Mouse (Mus musculus): Measurements from ENCODE around the gene Csnk2a1.

Csnk2a1 gene

GRCm38 (mm10) chr2:152321558-152321957, 94.9 kb downstream of the Csnk2a1 start:
- in situ Hi-C loops (cut with MboI, MseI), result no loop called here

GRCm38 (mm10) chr2:152322198-152322597, 95.6 kb downstream of the Csnk2a1 start:
- in situ Hi-C loops (cut with MboI, MseI), result no loop called here

GRCm38 (mm10) chr2:152323971-152324370, 97.3 kb downstream of the Csnk2a1 start:
- in situ Hi-C loops (cut with MboI, MseI), result no loop called here

- in situ Hi-C loops (cut with MboI, MseI), result no loop called here
These were observed 98.2 kb downstream of the Csnk2a1 start for GRCm38 (mm10) chr2:152324842-152325241.

GRCm38 (mm10) chr2:152326157-152326556, 99.5 kb downstream of the Csnk2a1 start:
- in situ Hi-C loops (cut with MboI, MseI), result no loop called here

GRCm38 (mm10) chr2:152326654-152327053, 100.0 kb downstream of the Csnk2a1 start:
- in situ Hi-C loops (cut with MboI, MseI), result no loop called here

- in situ Hi-C loops (cut with MboI, MseI), result no loop called here
These were observed 101.3 kb downstream of the Csnk2a1 start for GRCm38 (mm10) chr2:152327980-152328379.

GRCm38 (mm10) chr2:152330858-152331423, 104.3 kb downstream of the Csnk2a1 start:
- in situ Hi-C loops (cut with MboI, MseI), result no loop called here
